Mouse (Mus musculus) heart, embryonic 15.5 days (tissue): ENCODE results near the gene Eif2b3. TPM values are rescaled to one million over a fixed set of nuclear protein-coding genes. Genes with fewer than 3 reads are reported as not detected.

Source experiments
- ATAC-seq: fragments of 200-750 bp; cut with Nextera tagmentation; replicated peaks from 2 replicates; pipeline ENCODE4 v1.8.0; 2017; ENCODE audit warnings: low read depth, moderate TSS enrichment; ENCODE audit not compliant: insufficient number of reproducible peaks, insufficient read depth, low FRiP score
- H3K27ac ChIP-seq: fragments of 300-500 bp; sonication (generic); 2 replicates; pipeline ENCODE4 v1.5.1; 2015; ENCODE audit warnings: mild to moderate bottlenecking, inconsistent platforms
- H3K27me3 ChIP-seq: fragments of 300-500 bp; sonication (generic); 2 replicates; pipeline ENCODE4 v1.6.1; 2015; ENCODE audit warnings: inconsistent platforms
- H3K36me3 ChIP-seq: fragments of 300-500 bp; sonication (generic); 2 replicates; pipeline ENCODE4 v1.6.1; 2015; ENCODE audit warnings: mild to moderate bottlenecking, inconsistent platforms
- H3K4me1 ChIP-seq: fragments of 300-500 bp; sonication (generic); replicated peaks from 2 replicates; pipeline ENCODE4 v1.6.1; 2015; ENCODE audit warnings: inconsistent platforms
- H3K4me2 ChIP-seq: fragments of 300-500 bp; sonication (generic); 2 replicates; pipeline ENCODE4 v1.6.1; 2015; ENCODE audit warnings: inconsistent platforms, mild to moderate bottlenecking, moderate library complexity
- H3K4me3 ChIP-seq: fragments of 300-500 bp; sonication (generic); 2 replicates; pipeline ENCODE4 v1.5.1; 2015; ENCODE audit warnings: mild to moderate bottlenecking, inconsistent platforms
- H3K9ac ChIP-seq: fragments of 300-500 bp; sonication (generic); 2 replicates; pipeline ENCODE4 v1.6.1; 2015; ENCODE audit warnings: mild to moderate bottlenecking, inconsistent platforms
- H3K9me3 ChIP-seq: fragments of 300-500 bp; sonication (generic); replicated peaks from 2 replicates; pipeline ENCODE4 v1.6.1; 2016; ENCODE audit warnings: inconsistent platforms
- WGBS: fragments of 180-500 bp; shearing (Covaris S2); methylation state at CpG from one replicate; pipeline ENCODE4 v1.1.7; 2015; ENCODE audit warnings: mixed read lengths; 5-methylcytosine and 5-hydroxymethylcytosine counted together
- polyA plus RNA-seq: library from polyadenylated mRNA; unstranded; fragments of >200 nt; fragmentation: Nextera tagmentation; extraction: Ambion mirVana; gene quantifications from 2 replicates; pipeline ENCODE4 v1.2.1, GENCODE M21; 2015

Eif2b3 gene
- polyA plus RNA-seq, 1 experiment from 2014 or later: 19.8 TPM

DNA sequence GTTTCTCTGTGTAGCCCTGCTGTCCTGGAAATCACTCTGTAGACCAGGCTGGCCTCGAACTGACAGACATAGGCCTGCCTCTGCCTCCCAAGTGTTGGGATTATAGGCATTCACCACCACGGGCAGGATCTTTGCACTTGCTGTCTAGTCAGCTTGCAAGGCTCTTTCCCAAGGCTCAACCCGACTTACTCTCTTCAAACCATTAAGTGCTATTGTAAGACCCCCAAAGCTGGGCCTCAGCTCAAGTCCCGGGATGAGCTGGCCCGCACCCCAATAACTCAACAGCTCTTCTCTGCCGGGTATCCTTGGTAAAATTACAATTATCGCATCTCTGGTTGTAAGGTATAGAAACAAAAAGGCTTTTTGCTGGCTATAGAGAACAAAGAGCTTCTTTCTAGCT lies 875 bp upstream of the Eif2b3 start:
- Histone ChIP-seq H3K9me3 (no peaks in the 10 kb centered on the region), H3K36me3 (peaks cover 11% of the 10 kb centered on the region; the same call in 1 of the 2 replicates), H3K9ac (no peak overlapping the region), H3K4me3 (no peak overlapping the region), H3K27ac (no peak overlapping the region), H3K27me3 (no peaks in the 10 kb centered on the region), H3K4me2 (no peak overlapping the region), H3K4me1 (peaks cover 9% of the 10 kb centered on the region)
- ATAC-seq: no peak
- 82% methylated on average over 7 of the region's 7 CpGs for WGBS

DNA sequence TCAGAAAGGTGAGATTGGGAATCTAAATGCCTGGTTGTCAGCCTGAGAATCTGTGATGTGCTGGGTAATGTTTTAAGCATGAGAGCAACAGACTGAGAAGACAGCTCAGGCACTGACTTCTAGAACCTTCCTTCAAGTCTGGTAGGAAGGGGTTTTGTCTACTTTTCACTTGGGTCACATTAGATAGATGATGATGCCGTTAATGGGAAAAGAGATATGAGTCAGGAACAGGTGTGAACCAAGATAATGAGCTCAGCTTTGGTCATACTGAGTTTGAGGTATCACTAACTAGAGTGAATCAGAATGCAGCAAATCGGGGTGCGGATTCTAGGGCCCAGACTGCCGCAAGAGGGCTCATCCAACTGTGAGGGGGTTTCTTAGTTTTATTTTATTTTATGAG lies 4.3 kb downstream of the Eif2b3 start:
- no peak for ATAC-seq
- peaks cover 9% of the 10 kb centered on the region for H3K4me1 ChIP-seq
- 96% methylated on average over 4 of the region's 4 CpGs for WGBS

GRCm38 (mm10) chr4:117031105-117031504 lies 11.9 kb downstream of the Eif2b3 start:
- H3K27ac ChIP-seq: no peak overlapping the region
- 87% methylated on average over 1 of the region's 1 CpGs for WGBS
- H3K9me3 ChIP-seq: no peaks in the 10 kb centered on the region
- ATAC-seq: no peak
- H3K27me3 ChIP-seq: no peaks in the 10 kb centered on the region
- H3K36me3 ChIP-seq: peaks cover 23% of the 10 kb centered on the region; the same call in 1 of the 2 replicates
- H3K4me3 ChIP-seq: no peak overlapping the region
- no peak overlapping the region for H3K9ac ChIP-seq
- H3K4me1 ChIP-seq: no peaks in the 10 kb centered on the region
- H3K4me2 ChIP-seq: no peak overlapping the region

More for the DNA sequence above, 4.3 kb downstream of the Eif2b3 start:
- H3K9ac ChIP-seq: no peak overlapping the region
- H3K27ac ChIP-seq: no peak overlapping the region
- H3K27me3 ChIP-seq: no peaks in the 10 kb centered on the region
- H3K4me2 ChIP-seq: no peak overlapping the region
- no peaks in the 10 kb centered on the region for H3K9me3 ChIP-seq
- peaks cover 29% of the 10 kb centered on the region; the same call in 1 of the 2 replicates for H3K36me3 ChIP-seq
- no peak overlapping the region for H3K4me3 ChIP-seq

GRCm38 (mm10) chr4:117039925-117040687 lies 20.9 kb downstream of the Eif2b3 start:
- no peak overlapping the region for H3K4me2 ChIP-seq
- WGBS: 48% methylated on average over 9 of the region's 9 CpGs

GRCm38 (mm10) chr4:117040791-117041190 lies 21.6 kb downstream of the Eif2b3 start:
- Histone ChIP-seq H3K27ac (peak overlapping the region; percentile 49; the same call in 1 of the 2 replicates), H3K9me3 (no peaks in the 10 kb centered on the region), H3K4me2 (no peak overlapping the region), H3K9ac (no peak overlapping the region), H3K4me1 (peaks cover 12% of the 10 kb centered on the region), H3K27me3 (no peaks in the 10 kb centered on the region), H3K4me3 (no peak overlapping the region), H3K36me3 (no peaks in the 10 kb centered on the region)
- ATAC-seq: no peak
- WGBS: 58% methylated on average over 1 of the region's 1 CpGs

More at GRCm38 (mm10) chr4:117039925-117040687, 20.9 kb downstream of the Eif2b3 start:
- no peak overlapping the region for H3K4me3 ChIP-seq
- ATAC-seq: no peak
- no peaks in the 10 kb centered on the region for H3K27me3 ChIP-seq
- no peak overlapping the region for H3K9ac ChIP-seq
- peak overlapping the region; percentile 49 for H3K27ac ChIP-seq
- H3K9me3 ChIP-seq: no peaks in the 10 kb centered on the region
- peaks cover 12% of the 10 kb centered on the region for H3K4me1 ChIP-seq
- no peaks in the 10 kb centered on the region for H3K36me3 ChIP-seq

DNA sequence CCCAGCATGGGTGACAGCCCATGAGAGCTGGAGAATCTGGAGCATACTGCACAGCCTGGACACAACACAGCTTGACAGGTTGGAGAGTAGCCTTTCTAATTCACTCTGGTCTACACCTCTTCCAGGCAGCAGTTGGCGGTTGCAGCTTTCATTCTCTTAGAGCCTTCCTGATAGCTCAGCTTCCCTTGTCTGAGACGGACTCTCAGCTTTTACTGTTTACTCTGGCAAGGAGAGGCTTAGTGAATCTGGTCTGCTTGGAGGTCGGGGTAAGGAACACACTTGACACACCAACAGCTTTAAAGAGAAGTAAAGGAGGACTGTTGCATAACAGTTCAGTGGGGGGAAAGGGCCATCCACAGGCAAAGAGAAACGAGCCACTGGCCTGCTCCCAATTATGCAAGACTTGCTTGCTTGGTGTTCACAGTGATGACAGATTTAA lies 22.1 kb downstream of the Eif2b3 start:
- 30% methylated on average over 4 of the region's 4 CpGs for WGBS
- Histone ChIP-seq H3K27me3 (no peaks in the 10 kb centered on the region), H3K4me1 (peaks cover 12% of the 10 kb centered on the region), H3K9ac (no peak overlapping the region), H3K4me3 (no peak overlapping the region), H3K9me3 (no peaks in the 10 kb centered on the region), H3K4me2 (no peak overlapping the region), H3K27ac (0 out of 2 replicates have a peak overlapping the region, but pooled peaks have one; percentile 49), H3K36me3 (no peaks in the 10 kb centered on the region)
- ATAC-seq: peak; percentile 43; the same call in 1 of the 2 replicates

DNA sequence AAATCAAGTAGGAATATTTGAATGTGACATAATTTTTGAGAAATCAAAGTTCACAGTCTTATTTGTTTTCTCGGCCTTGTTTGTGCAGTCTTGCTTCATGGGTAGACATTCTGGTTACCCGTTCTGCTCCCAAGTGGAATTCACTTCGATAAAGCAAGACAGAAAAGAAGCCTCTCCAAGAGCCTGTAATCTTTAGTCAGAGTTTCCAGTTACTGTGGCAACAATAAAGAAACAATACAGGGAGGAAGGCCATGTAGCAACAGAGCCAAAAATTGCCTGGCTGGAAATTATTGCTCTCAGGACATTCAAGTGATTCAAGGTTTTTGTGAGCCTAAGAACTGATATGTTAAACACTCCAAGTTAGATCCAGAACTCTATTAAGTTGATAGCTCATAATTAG lies 29.6 kb downstream of the Eif2b3 start:
- no peak overlapping the region for H3K9ac ChIP-seq
- ATAC-seq: no peak
- no peaks in the 10 kb centered on the region for H3K27me3 ChIP-seq
- H3K27ac ChIP-seq: peak overlapping the region; percentile 37; the same call in 1 of the 2 replicates
- H3K4me3 ChIP-seq: no peak overlapping the region
- no peaks in the 10 kb centered on the region for H3K36me3 ChIP-seq
- H3K4me2 ChIP-seq: no peak overlapping the region
- 0 out of 2 replicates have a peak, but pooled peaks cover 3% of the 10 kb centered on the region for H3K4me1 ChIP-seq
- WGBS: 42% methylated on average over 3 of the region's 3 CpGs
- H3K9me3 ChIP-seq: no peaks in the 10 kb centered on the region

GRCm38 (mm10) chr4:117049485-117049884 lies 30.3 kb downstream of the Eif2b3 start:
- WGBS: 100% methylated on average over 1 of the region's 1 CpGs
- H3K9ac ChIP-seq: no peak overlapping the region
- H3K36me3 ChIP-seq: no peaks in the 10 kb centered on the region
- H3K4me2 ChIP-seq: no peak overlapping the region
- 0 out of 2 replicates have a peak, but pooled peaks cover 3% of the 10 kb centered on the region for H3K4me1 ChIP-seq
- H3K27me3 ChIP-seq: no peaks in the 10 kb centered on the region
- H3K9me3 ChIP-seq: no peaks in the 10 kb centered on the region
- 0 out of 2 replicates have a peak overlapping the region, but pooled peaks have one; percentile 37 for H3K27ac ChIP-seq
- no peak overlapping the region for H3K4me3 ChIP-seq
- no peak for ATAC-seq

DNA sequence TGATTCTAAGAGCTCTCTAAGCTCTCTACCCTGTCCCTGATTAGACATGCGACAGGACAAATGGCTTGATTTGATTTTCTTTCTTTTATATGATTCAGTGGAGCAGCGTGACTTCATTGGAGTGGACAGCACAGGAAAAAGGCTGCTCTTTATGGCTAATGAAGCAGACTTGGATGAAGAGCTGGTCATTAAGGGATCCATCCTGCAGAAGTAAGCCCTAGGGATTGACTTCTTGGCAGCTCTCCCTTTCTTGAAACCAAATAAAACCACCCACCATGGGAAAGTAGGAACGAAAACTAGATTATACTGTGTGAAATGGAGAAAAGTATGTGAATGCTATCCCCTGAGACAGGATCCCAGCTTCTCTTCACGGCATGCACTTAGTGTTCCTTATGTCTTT lies 33.4 kb downstream of the Eif2b3 start:
- no peaks in the 10 kb centered on the region for H3K27me3 ChIP-seq
- H3K36me3 ChIP-seq: no peaks in the 10 kb centered on the region
- H3K4me2 ChIP-seq: no peak overlapping the region
- ATAC-seq: no peak
- no peak overlapping the region for H3K9ac ChIP-seq
- H3K9me3 ChIP-seq: no peaks in the 10 kb centered on the region
- 0 out of 2 replicates have a peak, but pooled peaks cover 3% of the 10 kb centered on the region for H3K4me1 ChIP-seq
- 76% methylated on average over 4 of the region's 4 CpGs for WGBS
- no peak overlapping the region for H3K4me3 ChIP-seq
- H3K27ac ChIP-seq: no peak overlapping the region

GRCm38 (mm10) chr4:117053956-117054355 lies 34.8 kb downstream of the Eif2b3 start:
- H3K27me3 ChIP-seq: no peaks in the 10 kb centered on the region
- 90% methylated on average over 4 of the region's 4 CpGs for WGBS
- H3K9me3 ChIP-seq: no peaks in the 10 kb centered on the region
- H3K27ac ChIP-seq: no peak overlapping the region
- H3K4me1 ChIP-seq: 0 out of 2 replicates have a peak, but pooled peaks cover 3% of the 10 kb centered on the region
- no peak overlapping the region for H3K9ac ChIP-seq
- no peak overlapping the region for H3K4me3 ChIP-seq
- ATAC-seq: no peak
- no peaks in the 10 kb centered on the region for H3K36me3 ChIP-seq
- no peak overlapping the region for H3K4me2 ChIP-seq

- H3K9me3 ChIP-seq: no peaks in the 10 kb centered on the region
- no peak overlapping the region for H3K27ac ChIP-seq
- no peak for ATAC-seq
- no peaks in the 10 kb centered on the region for H3K4me1 ChIP-seq
- H3K4me2 ChIP-seq: no peak overlapping the region
- H3K36me3 ChIP-seq: no peaks in the 10 kb centered on the region
- H3K27me3 ChIP-seq: no peaks in the 10 kb centered on the region
- no peak overlapping the region for H3K4me3 ChIP-seq
- H3K9ac ChIP-seq: no peak overlapping the region
Observed at GRCm38 (mm10) chr4:117056102-117056501, 36.9 kb downstream of the Eif2b3 start.

- no peak overlapping the region for H3K27ac ChIP-seq
Observed at GRCm38 (mm10) chr4:117056514-117056913, 37.3 kb downstream of the Eif2b3 start.

More at GRCm38 (mm10) chr4:117056514-117056913, 37.3 kb downstream of the Eif2b3 start:
- WGBS: 75% methylated on average over 2 of the region's 2 CpGs
- Histone ChIP-seq H3K27me3 (no peaks in the 10 kb centered on the region), H3K36me3 (no peaks in the 10 kb centered on the region), H3K9me3 (no peaks in the 10 kb centered on the region), H3K4me1 (no peaks in the 10 kb centered on the region), H3K4me2 (no peak overlapping the region), H3K4me3 (no peak overlapping the region), H3K9ac (no peak overlapping the region)
- no peak for ATAC-seq
